Mouse (Mus musculus): Measurements from ENCODE around the gene Nptxr. TPM values are rescaled to one million over a fixed set of nuclear protein-coding genes. Genes with fewer than 3 reads are reported as not detected.
"Not testable (repeated sequence)": the region's sequence is repeated elsewhere in the genome, so short reads cannot be mapped to it uniquely, and the experiment has no call there.

The Nptxr gene
- polyA plus RNA-seq, 1 experiment from 2014 or later = 24.7 TPM

- no peak overlapping the region for H3K4me2 ChIP-seq (ENCODE audit: low read length)
- no peak overlapping the region for H3K27ac ChIP-seq (ENCODE audit: low read length)
- H3K27me3 ChIP-seq (replicated peaks; ENCODE audit: control insufficient read depth, insufficient read depth, low read length) = no peaks in the 10 kb centered on the region
- WGBS = 51% methylated on average over 14 of the region's 14 CpGs
- H3K36me3 ChIP-seq (ENCODE audit: control insufficient read depth, insufficient read depth) = no peaks in the 10 kb centered on the region; the same call in 1 of the 2 replicates
- H3K9ac ChIP-seq (replicated peaks; ENCODE audit: low read depth, low read length) = no peak overlapping the region
- ATAC-seq = peak; percentile 36; the same call in 1 of the 2 replicates
- no peak overlapping the region for H3K4me3 ChIP-seq (replicated peaks; ENCODE audit: low read length)
- H3K9me3 ChIP-seq (ENCODE audit: control insufficient read depth, low read length) = no peaks in the 10 kb centered on the region
- H3K4me1 ChIP-seq (replicated peaks; ENCODE audit: control insufficient read depth, insufficient read depth, low read length) = peaks cover 33% of the 10 kb centered on the region
Measured at GRCm38 (mm10) chr15:79825146-79825825, 20.7 kb upstream of the Nptxr start.

GRCm38 (mm10) chr15:79823588-79824280 lies 19.2 kb upstream of the Nptxr start:
- H3K9ac ChIP-seq (replicated peaks; ENCODE audit: low read depth, low read length) = no peak overlapping the region
- no peak overlapping the region for H3K4me2 ChIP-seq (ENCODE audit: low read length)
- H3K36me3 ChIP-seq (ENCODE audit: control insufficient read depth, insufficient read depth) = no peaks in the 10 kb centered on the region; the same call in 1 of the 2 replicates
- no peaks in the 10 kb centered on the region for H3K9me3 ChIP-seq (ENCODE audit: control insufficient read depth, low read length)
- peaks cover 31% of the 10 kb centered on the region for H3K4me1 ChIP-seq (replicated peaks; ENCODE audit: control insufficient read depth, insufficient read depth, low read length)
- no peak overlapping the region for H3K4me3 ChIP-seq (replicated peaks; ENCODE audit: low read length)
- no peak for ATAC-seq
- no peaks in the 10 kb centered on the region for H3K27me3 ChIP-seq (replicated peaks; ENCODE audit: control insufficient read depth, insufficient read depth, low read length)
- H3K27ac ChIP-seq (ENCODE audit: low read length) = no peak overlapping the region
- WGBS = 68% methylated on average over 19 of the region's 19 CpGs

- H3K9ac ChIP-seq (replicated peaks; ENCODE audit: low read depth, low read length) = no peak overlapping the region
- WGBS = 69% methylated on average over 13 of the region's 13 CpGs
- no peak for ATAC-seq
Measured at GRCm38 (mm10) chr15:79822265-79823199, 18.0 kb upstream of the Nptxr start.

GRCm38 (mm10) chr15:79818325-79818724 lies 13.8 kb upstream of the Nptxr start:
- no peak overlapping the region for H3K4me3 ChIP-seq (replicated peaks; ENCODE audit: low read length)
- H3K36me3 ChIP-seq (ENCODE audit: control insufficient read depth, insufficient read depth) = no peaks in the 10 kb centered on the region; the same call in 1 of the 2 replicates
- no peak overlapping the region for H3K4me2 ChIP-seq (ENCODE audit: low read length)
- WGBS = 85% methylated on average over 4 of the region's 4 CpGs
- H3K9me3 ChIP-seq (ENCODE audit: control insufficient read depth, low read length) = peaks cover 3% of the 10 kb centered on the region; the same call in 1 of the 2 replicates
- no peak for ATAC-seq
- H3K27me3 ChIP-seq (replicated peaks; ENCODE audit: control insufficient read depth, insufficient read depth, low read length) = no peaks in the 10 kb centered on the region
- H3K27ac ChIP-seq (ENCODE audit: low read length) = no peak overlapping the region
- no peak overlapping the region for H3K9ac ChIP-seq (replicated peaks; ENCODE audit: low read depth, low read length)
- H3K4me1 ChIP-seq (replicated peaks; ENCODE audit: control insufficient read depth, insufficient read depth, low read length) = no peaks in the 10 kb centered on the region

More at GRCm38 (mm10) chr15:79822265-79823199, 18.0 kb upstream of the Nptxr start:
- H3K9me3 ChIP-seq (ENCODE audit: control insufficient read depth, low read length) = peaks cover 3% of the 10 kb centered on the region; the same call in 1 of the 2 replicates
- no peak overlapping the region for H3K4me2 ChIP-seq (ENCODE audit: low read length)
- no peaks in the 10 kb centered on the region for H3K27me3 ChIP-seq (replicated peaks; ENCODE audit: control insufficient read depth, insufficient read depth, low read length)
- H3K4me1 ChIP-seq (replicated peaks; ENCODE audit: control insufficient read depth, insufficient read depth, low read length) = peaks cover 20% of the 10 kb centered on the region
- no peak overlapping the region for H3K4me3 ChIP-seq (replicated peaks; ENCODE audit: low read length)
- H3K27ac ChIP-seq (ENCODE audit: low read length) = no peak overlapping the region
- H3K36me3 ChIP-seq (ENCODE audit: control insufficient read depth, insufficient read depth) = no peaks in the 10 kb centered on the region; the same call in 1 of the 2 replicates

- no peak overlapping the region for H3K27ac ChIP-seq (ENCODE audit: low read length)
- no peak overlapping the region for H3K4me3 ChIP-seq (replicated peaks; ENCODE audit: low read length)
- H3K27me3 ChIP-seq (replicated peaks; ENCODE audit: control insufficient read depth, insufficient read depth, low read length) = no peaks in the 10 kb centered on the region
- no peaks in the 10 kb centered on the region for H3K4me1 ChIP-seq (replicated peaks; ENCODE audit: control insufficient read depth, insufficient read depth, low read length)
- no peak overlapping the region for H3K4me2 ChIP-seq (ENCODE audit: low read length)
- ATAC-seq = no peak
- WGBS = 58% methylated on average over 8 of the region's 8 CpGs
- no peaks in the 10 kb centered on the region for H3K36me3 ChIP-seq (ENCODE audit: control insufficient read depth, insufficient read depth)
- no peak overlapping the region for H3K9ac ChIP-seq (replicated peaks; ENCODE audit: low read depth, low read length)
- peaks cover 3% of the 10 kb centered on the region; the same call in 1 of the 2 replicates for H3K9me3 ChIP-seq (ENCODE audit: control insufficient read depth, low read length)
Measured at GRCm38 (mm10) chr15:79813666-79814258, 9.2 kb upstream of the Nptxr start.

GRCm38 (mm10) chr15:79812840-79813239 lies 8.3 kb upstream of the Nptxr start:
- not testable (repeated sequence) for H3K4me2 ChIP-seq (ENCODE audit: low read length); ATAC-seq; H3K4me3 ChIP-seq (replicated peaks; ENCODE audit: low read length); H3K36me3 ChIP-seq (ENCODE audit: control insufficient read depth, insufficient read depth); H3K4me1 ChIP-seq (replicated peaks; ENCODE audit: control insufficient read depth, insufficient read depth, low read length); H3K9me3 ChIP-seq (ENCODE audit: control insufficient read depth, low read length); H3K27me3 ChIP-seq (replicated peaks; ENCODE audit: control insufficient read depth, insufficient read depth, low read length); H3K9ac ChIP-seq (replicated peaks; ENCODE audit: low read depth, low read length); H3K27ac ChIP-seq (ENCODE audit: low read length)
- WGBS = 78% methylated on average over 2 of the region's 2 CpGs

- no peak for ATAC-seq
- Histone ChIP-seq H3K4me1 (replicated peaks; ENCODE audit: control insufficient read depth, insufficient read depth, low read length) (no peaks in the 10 kb centered on the region), H3K9me3 (ENCODE audit: control insufficient read depth, low read length) (no peaks in the 10 kb centered on the region), H3K4me3 (replicated peaks; ENCODE audit: low read length) (no peak overlapping the region), H3K4me2 (ENCODE audit: low read length) (no peak overlapping the region), H3K36me3 (ENCODE audit: control insufficient read depth, insufficient read depth) (no peaks in the 10 kb centered on the region), H3K27ac (ENCODE audit: low read length) (no peak overlapping the region), H3K9ac (replicated peaks; ENCODE audit: low read depth, low read length) (no peak overlapping the region), H3K27me3 (replicated peaks; ENCODE audit: control insufficient read depth, insufficient read depth, low read length) (peaks cover 9% of the 10 kb centered on the region)
- WGBS = 68% methylated on average over 4 of the region's 4 CpGs
Measured at GRCm38 (mm10) chr15:79810997-79811396, 6.4 kb upstream of the Nptxr start.

- Histone ChIP-seq H3K4me3 (replicated peaks; ENCODE audit: low read length) (no peak overlapping the region), H3K4me2 (ENCODE audit: low read length) (no peak overlapping the region), H3K36me3 (ENCODE audit: control insufficient read depth, insufficient read depth) (no peaks in the 10 kb centered on the region), H3K27me3 (replicated peaks; ENCODE audit: control insufficient read depth, insufficient read depth, low read length) (peaks cover 16% of the 10 kb centered on the region), H3K27ac (ENCODE audit: low read length) (no peak overlapping the region), H3K9ac (replicated peaks; ENCODE audit: low read depth, low read length) (no peak overlapping the region), H3K4me1 (replicated peaks; ENCODE audit: control insufficient read depth, insufficient read depth, low read length) (peaks cover under 1% of the 10 kb centered on the region), H3K9me3 (ENCODE audit: control insufficient read depth, low read length) (no peaks in the 10 kb centered on the region)
- WGBS = 54% methylated on average over 3 of the region's 3 CpGs
- ATAC-seq = no peak
Measured at GRCm38 (mm10) chr15:79810061-79810460, 5.5 kb upstream of the Nptxr start.
